Mouse (Mus musculus) brain, embryonic 14.5 days (tissue): ENCODE results near the gene 4931409K22Rik. TPM values are rescaled to one million over a fixed set of nuclear protein-coding genes. Genes with fewer than 3 reads are reported as not detected.
A peak's percentile ranks its signal among the peaks of the same experiment; 100 is the strongest.

Experiments used
- DNase-seq: peaks from one replicate; pipeline ENCODE4 v3.0.0-alpha.2; 2011; ENCODE audit warnings: low read depth
- CTCF ChIP-seq: fragments of 200-500 bp; IDR thresholded peaks from 2 replicates; pipeline ENCODE4 v1.5.1; 2012; ENCODE audit warnings: inconsistent platforms, mild to moderate bottlenecking, moderate library complexity, borderline replicate concordance; ENCODE audit not compliant: insufficient read depth, insufficient read length; ENCODE audit errors: extremely low read depth
- POLR2A ChIP-seq: fragments of 200-500 bp; IDR thresholded peaks from 2 replicates; pipeline ENCODE4 v1.6.1; 2012; ENCODE audit warnings: mild to moderate bottlenecking, inconsistent platforms, borderline replicate concordance; ENCODE audit not compliant: poor library complexity, insufficient read depth, insufficient read length, severe bottlenecking; ENCODE audit errors: extremely low read depth
- polyA plus RNA-seq: library from polyadenylated mRNA; depleted of rRNA; stranded (reverse); fragments of >200 nt; gene quantifications from 2 replicates; pipeline ENCODE4 v1.2.3, GENCODE M21; 2012

The 4931409K22Rik gene
- polyA plus RNA-seq, 1 experiment = 0.19 TPM

GRCm38 (mm10) chr5:24591796-24592470 is 35.3 kb upstream of the 4931409K22Rik start:
- TF ChIP-seq CTCF = no peak
- no peak for TF ChIP-seq POLR2A
- no peak for DNase-seq

GRCm38 (mm10) chr5:24591268-24591721 is 34.7 kb upstream of the 4931409K22Rik start:
- no peak for TF ChIP-seq POLR2A
- TF ChIP-seq CTCF = no peak
- no peak for DNase-seq

GRCm38 (mm10) chr5:24589511-24590500 is 33.2 kb upstream of the 4931409K22Rik start:
- no peak for DNase-seq
- no peak for TF ChIP-seq CTCF
- no peak for TF ChIP-seq POLR2A

- no peak for DNase-seq
Measured at GRCm38 (mm10) chr5:24587200-24587577, 30.6 kb upstream of the 4931409K22Rik start.

GRCm38 (mm10) chr5:24586547-24587199 is 30.1 kb upstream of the 4931409K22Rik start, which contains the start of gene Chpf2:
Chpf2 (plus strand) TSS chr5:24586741.
- peak; percentile 78; the same call in 1 of the 2 replicates for TF ChIP-seq POLR2A
- no peak for TF ChIP-seq CTCF
- DNase-seq = peak; percentile 96

More at GRCm38 (mm10) chr5:24587200-24587577, 30.6 kb upstream of the 4931409K22Rik start:
- TF ChIP-seq CTCF (no peak), POLR2A (no peak)

GRCm38 (mm10) chr5:24586106-24586505 is 29.5 kb upstream of the 4931409K22Rik start:
- TF ChIP-seq POLR2A (no peak), CTCF (no peak)

GRCm38 (mm10) chr5:24578109-24578963 is 21.7 kb upstream of the 4931409K22Rik start:
- no peak for DNase-seq
- TF ChIP-seq CTCF = no peak
- TF ChIP-seq POLR2A = no peak

More at GRCm38 (mm10) chr5:24586106-24586505, 29.5 kb upstream of the 4931409K22Rik start:
- no peak for DNase-seq

GRCm38 (mm10) chr5:24577183-24577929 is 20.7 kb upstream of the 4931409K22Rik start, which contains the start of gene Abcf2:
Abcf2 (minus strand) TSS chr5:24577467.
- TF ChIP-seq CTCF (peak; percentile 5; the same call in 1 of the 2 replicates), POLR2A (peak; percentile 80; the same call in 1 of the 2 replicates)

GRCm38 (mm10) chr5:24576801-24577182 is 20.2 kb upstream of the 4931409K22Rik start:
- no peak for TF ChIP-seq POLR2A
- TF ChIP-seq CTCF = no peak
- no peak for DNase-seq

More at GRCm38 (mm10) chr5:24577183-24577929, 20.7 kb upstream of the 4931409K22Rik start, which contains the start of gene Abcf2:
- DNase-seq = peak; percentile 100
